Mouse (Mus musculus): ENCODE measurements around the gene Ppef2. TPM values are rescaled to one million over a fixed set of nuclear protein-coding genes. Genes with fewer than 3 reads are reported as not detected.
"Not testable (repeated sequence)": the region's sequence is repeated elsewhere in the genome, so short reads cannot be mapped to it uniquely, and the experiment has no call there.

Ppef2 gene
- polyA plus RNA-seq, 1 experiment from 2014 or later: 0.70 TPM

- WGBS: 93% methylated on average over 7 of the region's 7 CpGs
- Histone ChIP-seq H3K36me3 (peaks cover 58% of the 10 kb centered on the region), H3K27me3 (no peaks in the 10 kb centered on the region), H3K9ac (no peak overlapping the region), H3K4me2 (no peak overlapping the region), H3K4me1 (replicated peaks) (no peaks in the 10 kb centered on the region), H3K9me3 (no peaks in the 10 kb centered on the region), H3K4me3 (no peak overlapping the region), H3K27ac (no peak overlapping the region)
- ATAC-seq (ENCODE audit: low FRiP score): no peak
Observed at GRCm38 (mm10) chr5:92205184-92205583, 50.9 kb downstream of the Ppef2 start.

- ATAC-seq (ENCODE audit: low FRiP score): no peak
- Histone ChIP-seq H3K4me1 (replicated peaks) (no peaks in the 10 kb centered on the region), H3K9ac (no peak overlapping the region), H3K27ac (no peak overlapping the region), H3K27me3 (no peaks in the 10 kb centered on the region), H3K9me3 (no peaks in the 10 kb centered on the region), H3K36me3 (peaks cover 65% of the 10 kb centered on the region), H3K4me2 (no peak overlapping the region), H3K4me3 (no peak overlapping the region)
- 93% methylated on average over 6 of the region's 6 CpGs for WGBS
Observed at GRCm38 (mm10) chr5:92204162-92205036, 51.7 kb downstream of the Ppef2 start.

GRCm38 (mm10) chr5:92198266-92198665 lies 57.8 kb downstream of the Ppef2 start:
- Histone ChIP-seq H3K4me1 (replicated peaks) (peaks cover 18% of the 10 kb centered on the region), H3K4me2 (no peak overlapping the region), H3K27ac (peak overlapping the region; percentile 87), H3K9me3 (no peaks in the 10 kb centered on the region), H3K4me3 (no peak overlapping the region), H3K9ac (no peak overlapping the region), H3K36me3 (peaks cover 71% of the 10 kb centered on the region), H3K27me3 (no peaks in the 10 kb centered on the region)
- 84% methylated on average over 8 of the region's 8 CpGs for WGBS
- no peak for ATAC-seq (ENCODE audit: low FRiP score)

- peak; percentile 85 for ATAC-seq (ENCODE audit: low FRiP score)
- peak overlapping the region; percentile 53; the same call in 1 of the 2 replicates for H3K9ac ChIP-seq
- H3K4me2 ChIP-seq: no peak overlapping the region
- no peaks in the 10 kb centered on the region for H3K9me3 ChIP-seq
- H3K27me3 ChIP-seq: no peaks in the 10 kb centered on the region
- peaks cover 76% of the 10 kb centered on the region for H3K36me3 ChIP-seq
- H3K27ac ChIP-seq: peak overlapping the region; percentile 87
- H3K4me3 ChIP-seq: no peak overlapping the region
- 64% methylated on average over 15 of the region's 15 CpGs for WGBS
- H3K4me1 ChIP-seq (replicated peaks): peaks cover 18% of the 10 kb centered on the region
Observed at GRCm38 (mm10) chr5:92196895-92197811, 58.9 kb downstream of the Ppef2 start.

GRCm38 (mm10) chr5:92195716-92196115 lies 60.4 kb downstream of the Ppef2 start:
- not testable (repeated sequence) for H3K27ac ChIP-seq; H3K27me3 ChIP-seq; H3K9me3 ChIP-seq; H3K4me3 ChIP-seq; H3K4me2 ChIP-seq; H3K9ac ChIP-seq; ATAC-seq (ENCODE audit: low FRiP score)
- 59% methylated on average over 2 of the region's 2 CpGs for whole genome bisulfite sequencing
- peaks cover 69% of the 10 kb centered on the region for H3K36me3 ChIP-seq
- peaks cover 18% of the 10 kb centered on the region for H3K4me1 ChIP-seq (replicated peaks)

- H3K4me2 ChIP-seq: no peak overlapping the region
- no peaks in the 10 kb centered on the region for H3K27me3 ChIP-seq
- peaks cover 74% of the 10 kb centered on the region for H3K36me3 ChIP-seq
- peaks cover 5% of the 10 kb centered on the region; the same call in 1 of the 2 replicates for H3K9me3 ChIP-seq
- H3K4me1 ChIP-seq (replicated peaks): no peaks in the 10 kb centered on the region
- ATAC-seq (ENCODE audit: low FRiP score): no peak
- WGBS: 99% methylated on average over 7 of the region's 7 CpGs
- no peak overlapping the region for H3K27ac ChIP-seq
- H3K9ac ChIP-seq: no peak overlapping the region
- H3K4me3 ChIP-seq: no peak overlapping the region
Observed at GRCm38 (mm10) chr5:92188881-92189483, 67.1 kb downstream of the Ppef2 start.

GRCm38 (mm10) chr5:92183071-92183830 lies 72.8 kb downstream of the Ppef2 start:
- no peak overlapping the region for H3K9ac ChIP-seq

More at GRCm38 (mm10) chr5:92183071-92183830, 72.8 kb downstream of the Ppef2 start:
- Histone ChIP-seq H3K4me1 (replicated peaks) (no peaks in the 10 kb centered on the region), H3K36me3 (peaks cover 73% of the 10 kb centered on the region), H3K27ac (no peak overlapping the region), H3K9me3 (no peaks in the 10 kb centered on the region), H3K27me3 (no peaks in the 10 kb centered on the region), H3K4me3 (no peak overlapping the region), H3K4me2 (no peak overlapping the region)
- 91% methylated on average over 8 of the region's 8 CpGs for WGBS
- ATAC-seq (ENCODE audit: low FRiP score): no peak

Other genes starting within 250 kb of the Ppef2 start
- 5.0 and 5.1 TPM in 2 replicates for gene Cdkl2, start 212.4 kb downstream of the Ppef2 start, polyA plus RNA-seq (2015; fragmentation: Nextera tagmentation; extraction: Ambion mirVana)
- 425 and 430 TPM in 2 replicates for gene G3bp2, start 172.6 kb downstream of the Ppef2 start, polyA plus RNA-seq (2015; fragmentation: Nextera tagmentation; extraction: Ambion mirVana)
- gene Uso1, start 118.3 kb downstream of the Ppef2 start, polyA plus RNA-seq (2015; fragmentation: Nextera tagmentation; extraction: Ambion mirVana): 43.9 and 44.6 TPM in 2 replicates
- not detected in 2 replicates for gene U90926, start 40.9 kb downstream of the Ppef2 start, polyA plus RNA-seq (2015; fragmentation: Nextera tagmentation; extraction: Ambion mirVana)
- 15.0 and 19.2 TPM in 2 replicates for gene Naaa, start 21.9 kb upstream of the Ppef2 start, polyA plus RNA-seq (2015; fragmentation: Nextera tagmentation; extraction: Ambion mirVana)
- gene Sdad1, start 54.2 kb upstream of the Ppef2 start, polyA plus RNA-seq (2015; fragmentation: Nextera tagmentation; extraction: Ambion mirVana): 31.1 and 33.7 TPM in 2 replicates
- not detected in 2 replicates for gene Cxcl9, start 71.8 kb upstream of the Ppef2 start, polyA plus RNA-seq (2015; fragmentation: Nextera tagmentation; extraction: Ambion mirVana)
- gene Art3, start 75.5 kb upstream of the Ppef2 start, polyA plus RNA-seq (2015; fragmentation: Nextera tagmentation; extraction: Ambion mirVana): 7.6 and 9.5 TPM in 2 replicates
- 0.21 and 0.30 TPM in 2 replicates for gene Cxcl10, start 92.6 kb upstream of the Ppef2 start, polyA plus RNA-seq (2015; fragmentation: Nextera tagmentation; extraction: Ambion mirVana)
- gene Nup54, start 178.9 kb upstream of the Ppef2 start, polyA plus RNA-seq (2015; fragmentation: Nextera tagmentation; extraction: Ambion mirVana): 51.0 and 56.7 TPM in 2 replicates